Mouse (Mus musculus) erythroblast, embryonic 14.5 days (primary cell): ENCODE data around the gene Hist1h2af.
"Not testable (repeated sequence)": the region's sequence is repeated elsewhere in the genome, so short reads cannot be mapped to it uniquely, and the experiment has no call there.

Source experiments
- GATA1 ChIP-seq: IDR thresholded peaks from 2 replicates; pipeline ENCODE4 v1.6.1; 2012; ENCODE audit warnings: low read length, inconsistent platforms, mixed read lengths
- TAL1 ChIP-seq: IDR thresholded peaks from 3 replicates; pipeline ENCODE4 v1.6.1; 2012; ENCODE audit warnings: low read length, inconsistent platforms, mixed read lengths

DNA sequence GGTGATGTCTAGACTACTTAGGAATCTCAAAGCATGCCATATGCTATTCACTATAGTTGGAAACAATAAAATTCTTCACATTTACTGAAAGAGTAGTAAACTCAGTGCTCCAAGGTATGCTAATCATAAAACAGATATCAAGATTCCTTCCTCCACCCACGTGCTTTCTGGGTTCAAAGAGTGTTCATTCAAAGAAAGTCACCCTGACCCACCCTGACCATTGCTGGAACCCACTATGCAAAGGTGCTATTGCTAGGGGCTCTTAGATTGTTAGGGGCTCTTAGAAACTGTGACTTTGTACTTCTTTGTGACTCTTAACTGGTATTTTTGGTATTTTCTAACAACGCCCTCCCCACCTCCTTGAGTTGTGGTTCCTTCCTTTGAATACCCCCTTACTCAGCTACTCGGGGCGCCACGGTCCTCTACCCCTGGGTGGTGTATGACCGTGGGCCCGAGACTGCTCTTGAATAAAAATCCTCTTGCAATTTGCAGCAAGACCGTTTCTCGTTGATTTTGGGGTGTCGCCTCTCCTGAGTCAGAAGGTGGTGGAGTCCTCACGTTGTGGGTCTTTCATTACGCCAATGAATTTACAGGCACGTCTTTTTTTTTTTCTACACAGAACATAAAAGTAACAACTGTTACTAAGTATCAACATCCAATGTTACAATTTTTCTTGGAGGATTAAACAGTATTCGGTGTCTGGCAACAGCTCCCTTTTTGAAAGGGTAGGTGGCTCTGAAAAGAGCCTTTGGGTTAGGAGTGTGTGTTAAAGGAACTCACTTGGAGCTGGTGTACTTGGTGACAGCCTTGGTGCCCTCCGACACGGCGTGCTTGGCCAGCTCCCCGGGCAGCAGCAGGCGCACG lies 39.6 kb downstream of the Hist1h2af start:
- TF ChIP-seq GATA1, TAL1: not testable (repeated sequence)
